In the genomic region with DNA sequence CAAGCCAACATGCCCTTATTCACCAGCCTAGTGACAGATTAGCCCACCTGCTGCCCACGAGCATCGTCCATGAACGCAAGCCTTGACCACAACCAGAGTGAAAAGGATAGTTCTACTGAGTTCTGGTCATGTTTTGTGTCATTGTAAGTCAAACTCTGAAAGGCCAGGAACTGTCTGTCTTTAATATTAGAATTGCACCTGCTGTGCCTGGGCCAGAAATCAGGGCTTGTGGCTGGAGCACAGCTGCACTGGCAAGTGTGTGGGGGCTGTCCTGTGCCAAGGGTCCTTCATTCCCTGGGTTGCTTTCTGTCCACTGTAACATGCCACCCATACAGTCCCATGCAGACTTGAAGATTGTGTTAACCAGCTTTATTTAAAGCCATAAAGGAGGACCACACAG, we compare ENCODE assay signal across 16 mouse cellular contexts.
"Had no signal": no experiment of that assay in that cellular context is flagged by ENCODE, and none has a peak within 500 bp of the region (broad histone marks: within the 10 kb centered on the region; RNA-seq: fewer than 3 reads in every experiment).

No protein-coding gene starts in this region.

- H3K4me3 ChIP-seq: neural tube, embryonic 12.5 days; neural tube, embryonic 13.5 days; neural tube, embryonic 15.5 days; stomach, embryonic 15.5 days had no signal

- H3K9ac ChIP-seq: neural tube, embryonic 12.5 days; neural tube, embryonic 13.5 days; neural tube, embryonic 15.5 days; stomach, embryonic 15.5 days had no signal

- H3K9me3 ChIP-seq: neural tube, embryonic 12.5 days; neural tube, embryonic 13.5 days; neural tube, embryonic 15.5 days; stomach, embryonic 15.5 days had no signal

- H3K4me2 ChIP-seq: neural tube, embryonic 12.5 days; neural tube, embryonic 13.5 days; neural tube, embryonic 15.5 days; stomach, embryonic 15.5 days had no signal

- H3K36me3 ChIP-seq: neural tube, embryonic 12.5 days; neural tube, embryonic 13.5 days; neural tube, embryonic 15.5 days; stomach, embryonic 15.5 days had no signal

- H3K27ac ChIP-seq: neural tube, embryonic 12.5 days; neural tube, embryonic 13.5 days; neural tube, embryonic 15.5 days; stomach, embryonic 15.5 days; stomach, postnatal 0 days had no signal

- DNase-seq: retina, postnatal 1 day; right cerebral cortex, adult 18-20 months; right cerebral cortex, postnatal 25 days; right cerebral cortex, postnatal 4 days; spleen, adult 18-20 months; thymus, adult 18-20 months; thymus, adult 2 months; thymus, postnatal 14 days; thymus, postnatal 25 days; thymus, postnatal 36 days; thymus, postnatal 4 days had no signal

- H3K27me3 ChIP-seq: neural tube, embryonic 12.5 days; neural tube, embryonic 13.5 days; neural tube, embryonic 15.5 days; stomach, embryonic 15.5 days had no signal
